Mouse (Mus musculus) CH12.LX (cell line): ENCODE results near the gene 2310034C09Rik.

Experiments
- CTCF ChIP-seq, 2 experiments: IDR thresholded peaks in 1 of 2; conservative IDR thresholded peaks in 1 of 2; 2 replicates each; pipeline ENCODE4 v1.5.1; 2011 to 2012; ENCODE audit warnings: low read depth in 2 of 2, low read length in 2 of 2, improper control_type of control experiment in 1 of 2, inconsistent platforms in 1 of 2, mild to moderate bottlenecking in 1 of 2, moderate library complexity in 1 of 2
- GABPA ChIP-seq: IDR thresholded peaks from 2 replicates; pipeline ENCODE4 v1.6.1; 2012; ENCODE audit warnings: low read depth, low read length, improper control_type of control experiment, inconsistent platforms; ENCODE audit not compliant: insufficient replicate concordance
- POLR2A ChIP-seq: IDR thresholded peaks from 2 replicates; pipeline ENCODE4 v1.6.1; 2011; ENCODE audit warnings: low read depth, mild to moderate bottlenecking, improper control_type of control experiment, low read length

GRCm38 (mm10) chr16:88774106-88774505 is 15.5 kb downstream of the 2310034C09Rik start, which contains the start of gene 2310057N15Rik:
- TF ChIP-seq GABPA (no peak), POLR2A (no peak), CTCF (conservative IDR thresholded peaks at IDR 0.05 in 1 of 2, IDR thresholded peaks at IDR 0.05 in 1 of 2; ENCODE audit: low read depth in 2 of 2, low read length in 2 of 2) (no peak)
